Mouse (Mus musculus) T-helper 17 cell (primary cell): Measurements from ENCODE around the gene Spata21.

Source experiments
- in situ Hi-C, 2 experiments: fragments of 300-600 bp; cut with MboI, MseI; formaldehyde crosslinking; loops; 1 replicate in 1 of 2; 2 replicates in 1 of 2; pipeline ENCODE4 v1.15.1; 2025; ENCODE audit warnings: high pct_unique_total_duplicates in 2 of 2

The Spata21 gene

DNA sequence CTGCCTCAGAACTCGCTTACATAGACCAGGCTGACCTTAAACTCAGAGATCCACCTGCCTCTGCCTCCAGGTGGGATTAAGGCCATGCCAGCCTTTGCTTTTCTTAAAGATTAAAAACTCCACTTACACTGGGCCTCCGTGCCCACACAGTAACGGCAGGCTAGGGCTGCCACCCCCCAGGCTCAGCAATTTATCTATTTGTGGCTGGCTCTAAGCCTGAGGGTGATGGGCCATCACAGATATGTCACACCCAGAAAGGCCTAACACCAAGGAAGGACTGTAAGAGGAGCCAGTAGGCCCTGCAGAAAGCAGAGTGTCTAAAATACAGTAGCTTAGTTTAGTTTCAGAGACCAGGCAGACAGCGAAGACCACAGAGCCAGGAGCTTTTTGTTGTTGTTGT lies 14.0 kb upstream of the Spata21 start:
- in situ Hi-C loops, result no loop called here

DNA sequence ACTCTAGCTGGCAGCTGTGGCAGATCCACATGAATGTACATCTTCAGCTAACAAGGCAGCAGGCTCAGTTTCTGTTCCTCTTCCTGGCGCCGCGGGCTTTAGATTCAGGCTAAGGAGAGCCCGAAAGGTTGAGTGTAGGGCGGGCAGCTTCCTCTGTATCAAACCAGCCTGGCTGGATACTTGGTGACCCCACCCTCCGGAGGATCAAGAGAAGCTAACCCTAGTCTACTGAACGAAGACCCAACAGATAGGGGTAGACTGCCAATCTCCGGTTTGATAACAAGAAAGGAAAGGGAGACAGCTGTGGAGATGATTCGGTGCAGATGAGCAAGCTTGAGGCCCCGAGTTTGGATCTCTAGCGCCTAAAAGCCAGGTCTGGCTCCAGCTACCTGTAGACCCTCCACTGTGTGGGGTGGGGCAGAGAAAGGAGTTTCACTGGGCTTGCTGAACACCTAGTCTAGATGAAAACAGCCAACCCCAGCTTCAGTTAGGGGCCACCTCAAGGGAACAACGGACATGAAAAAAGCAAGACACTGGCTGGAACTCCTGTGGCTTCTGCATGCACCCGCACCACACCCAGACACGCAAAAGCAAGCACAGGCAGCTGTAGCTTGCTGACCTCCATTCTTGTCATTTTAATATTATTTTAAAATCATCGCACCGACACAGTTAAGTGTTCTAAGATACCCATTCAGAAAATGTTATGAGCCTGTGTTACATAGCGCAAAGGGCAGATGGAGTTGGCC lies 11.2 kb upstream of the Spata21 start:
- in situ Hi-C loops, result no loop called here

DNA sequence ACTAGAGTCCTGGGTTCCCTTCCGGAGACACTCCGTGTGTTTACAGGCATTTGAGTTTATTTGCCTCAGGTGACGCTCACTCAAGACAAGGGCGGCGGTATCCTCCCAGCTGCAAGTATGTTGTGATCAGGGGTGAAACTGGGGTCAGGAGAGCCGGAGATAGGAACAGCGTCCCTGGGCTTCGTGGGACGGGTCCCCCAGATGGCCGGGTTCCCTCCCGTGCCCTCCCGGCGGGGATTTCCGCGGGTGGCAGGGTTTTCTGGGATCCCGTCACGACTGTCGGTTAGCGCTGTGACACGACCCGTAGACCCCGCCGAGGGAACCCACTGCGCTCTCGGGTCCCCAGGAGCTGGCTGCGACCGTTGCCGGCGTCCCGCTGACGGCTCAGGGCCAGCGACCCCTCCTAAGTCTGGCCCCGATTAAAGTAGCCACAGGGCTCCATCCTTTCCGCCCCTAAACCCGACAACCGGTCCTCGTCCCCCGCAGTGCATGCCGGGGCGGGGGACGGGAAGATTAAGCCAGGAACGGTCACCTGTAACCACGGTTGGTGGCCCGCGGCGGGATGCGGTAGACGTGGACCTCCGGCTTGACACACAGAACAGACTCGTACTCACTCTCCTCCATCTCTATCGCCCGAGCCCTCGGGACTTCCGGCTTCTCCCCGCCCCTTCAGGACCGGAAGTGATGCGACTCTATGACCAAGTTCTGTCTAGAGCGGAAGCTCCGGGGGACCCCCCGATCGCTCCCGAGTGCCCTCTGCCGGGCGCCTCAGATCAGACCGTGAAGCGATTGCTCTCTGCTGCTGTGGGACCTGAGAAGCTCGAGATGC lies 10.2 kb upstream of the Spata21 start, which contains the start of gene Necap2:
Gene Necap2, minus strand, starts transcription at position 677 of the 829 bp plus-strand sequence.
- in situ Hi-C loops, result no loop called here

DNA sequence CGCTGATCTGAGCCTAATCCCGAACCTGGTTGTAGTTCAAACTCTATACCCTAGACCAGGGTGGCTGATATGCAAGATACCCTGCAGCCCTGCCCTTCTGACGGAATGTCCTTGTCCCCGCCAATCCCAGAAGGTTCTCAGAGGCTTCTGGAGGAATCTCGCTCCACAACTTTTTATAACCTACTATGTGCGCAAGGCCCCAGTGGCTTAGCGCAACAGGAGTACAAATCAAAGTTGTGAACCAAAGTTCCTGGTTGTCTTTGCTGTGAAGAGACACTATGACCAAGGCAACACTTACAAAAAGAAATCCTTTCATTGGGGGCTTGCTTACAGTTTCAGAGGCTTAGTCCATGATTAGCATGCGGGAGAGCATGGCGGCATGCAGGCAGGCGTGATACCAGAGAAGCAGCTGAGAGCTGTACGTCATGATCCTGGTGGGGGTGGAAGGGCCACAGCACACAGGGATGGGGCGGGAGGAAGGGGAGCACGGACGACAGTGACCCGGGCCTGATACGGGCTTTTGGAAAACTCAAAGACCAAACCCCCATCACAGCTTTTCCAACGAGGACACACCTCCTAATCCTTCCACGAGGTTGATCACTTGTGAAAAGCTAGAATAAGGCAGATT lies 9.5 kb upstream of the Spata21 start:
- in situ Hi-C loops, result no loop called here

DNA sequence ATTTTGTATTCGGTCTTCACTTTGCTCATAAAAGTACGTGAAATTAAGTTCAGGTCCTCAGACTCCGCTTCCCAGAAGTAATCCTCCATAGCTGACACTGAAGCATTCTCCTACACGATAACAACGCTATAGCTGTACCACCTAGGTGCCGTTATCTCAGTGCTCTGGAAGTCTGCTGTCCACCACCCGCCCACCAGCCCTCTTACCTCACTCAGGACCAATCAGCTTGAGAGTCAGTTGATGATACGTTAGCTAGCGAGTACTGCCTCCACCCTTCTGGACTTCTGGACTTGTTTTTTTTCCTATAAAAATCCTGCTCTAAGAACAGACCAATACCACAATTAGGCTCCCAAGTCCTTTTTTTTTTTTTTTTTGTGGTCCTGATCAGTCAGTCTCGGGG lies 1.3 kb upstream of the Spata21 start:
- in situ Hi-C loops, result no loop called here

DNA sequence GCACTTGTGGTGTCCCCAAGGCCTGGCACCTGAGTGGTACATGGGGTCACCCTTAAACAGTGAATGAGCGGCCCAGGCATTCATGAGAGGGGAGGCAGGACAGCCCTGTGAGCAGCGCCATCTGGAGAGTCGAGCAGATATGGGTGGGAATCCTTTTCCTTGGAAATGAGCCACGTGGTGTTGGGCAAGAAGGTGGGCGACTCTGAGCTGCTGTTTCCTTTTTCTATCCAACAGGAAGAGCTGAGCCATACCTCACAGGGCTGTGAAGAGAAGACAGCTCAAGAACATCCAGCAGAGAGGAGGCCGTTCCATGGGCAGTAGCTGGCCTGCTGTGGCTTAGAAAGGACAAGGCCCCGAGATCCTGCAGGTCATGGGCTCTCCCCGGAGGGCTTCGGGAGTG lies 581 bp downstream of the Spata21 start:
- in situ Hi-C loops, result no loop called here

DNA sequence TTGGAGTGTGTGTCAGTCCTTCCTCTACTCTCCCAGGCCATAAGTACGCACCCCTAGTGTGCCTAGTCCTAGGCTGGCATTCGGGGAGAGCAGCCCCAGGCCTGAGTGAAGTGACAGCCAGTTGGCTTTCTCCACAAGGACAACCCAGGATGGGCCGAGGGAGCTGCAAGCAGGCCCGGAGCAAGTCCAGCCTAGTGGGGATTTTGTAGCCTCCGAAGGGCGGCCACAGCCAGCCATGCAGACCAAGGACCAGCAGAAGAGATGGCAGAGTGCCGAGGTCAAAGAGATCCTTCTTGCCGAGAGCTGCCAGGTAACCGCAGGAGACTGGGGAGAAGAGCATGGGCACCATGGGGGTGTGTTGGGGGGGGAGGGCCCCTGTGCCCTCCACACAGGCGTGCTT lies 6.9 kb downstream of the Spata21 start:
- in situ Hi-C loops, result no loop called here

DNA sequence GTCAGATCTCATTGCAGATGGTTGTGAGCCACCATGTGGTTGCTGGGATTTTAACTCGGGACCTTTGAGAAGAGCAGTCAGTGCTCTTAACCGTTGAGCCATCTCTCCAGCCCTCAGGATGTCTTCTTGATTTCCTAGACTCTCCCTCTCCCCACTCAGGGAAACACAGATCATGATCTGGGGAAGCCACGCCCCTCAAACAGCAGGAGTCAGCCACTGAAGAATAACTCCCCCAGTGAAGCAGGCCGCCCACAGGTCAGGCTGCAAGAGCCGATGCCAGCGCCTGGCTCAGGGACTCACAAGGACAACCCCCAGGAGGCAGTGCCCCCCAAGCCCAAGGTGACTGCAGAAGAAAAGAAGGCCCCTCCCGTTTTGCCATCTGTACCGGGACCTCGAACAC lies 8.6 kb downstream of the Spata21 start:
- in situ Hi-C loops, result no loop called here

DNA sequence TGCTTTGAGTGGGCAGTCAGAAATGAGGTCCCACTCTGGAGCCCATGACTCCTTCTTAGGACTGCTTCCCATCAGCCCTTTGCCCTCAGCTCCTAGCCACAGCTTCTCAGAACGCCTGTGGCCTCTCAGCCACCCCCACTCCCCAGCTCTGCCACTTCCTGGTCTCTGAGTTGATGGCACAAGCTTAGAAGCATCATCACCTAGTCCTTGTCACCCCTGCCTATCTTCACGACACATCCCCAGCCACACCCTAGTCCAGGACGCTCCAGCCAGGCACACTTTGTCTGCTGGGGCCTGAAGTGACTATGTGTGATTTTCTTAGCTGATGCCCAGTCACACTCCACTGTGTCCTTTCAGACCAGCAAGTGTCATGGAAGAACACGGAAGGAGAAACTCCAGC lies 10.8 kb downstream of the Spata21 start:
- in situ Hi-C loops, result no loop called here

DNA sequence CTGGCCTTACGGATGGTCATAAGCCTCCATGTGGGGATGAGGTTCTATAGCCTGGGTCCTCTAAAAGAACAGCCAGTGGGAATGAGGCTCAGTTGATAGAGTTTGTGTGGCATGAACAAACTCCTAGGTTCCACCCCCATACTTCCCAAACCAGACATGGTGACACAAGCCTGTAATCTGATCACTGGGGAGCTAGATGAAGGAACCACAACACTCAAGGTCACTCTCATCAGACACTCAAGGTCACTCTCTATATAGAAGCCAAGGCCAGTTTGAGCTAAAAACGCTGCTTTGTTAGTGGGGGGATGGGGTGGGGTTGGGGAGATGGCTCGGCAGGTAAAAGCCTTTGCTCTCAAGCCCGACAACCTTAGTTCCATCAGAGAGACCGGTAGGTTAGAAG lies 11.8 kb downstream of the Spata21 start:
- in situ Hi-C loops, result no loop called here

DNA sequence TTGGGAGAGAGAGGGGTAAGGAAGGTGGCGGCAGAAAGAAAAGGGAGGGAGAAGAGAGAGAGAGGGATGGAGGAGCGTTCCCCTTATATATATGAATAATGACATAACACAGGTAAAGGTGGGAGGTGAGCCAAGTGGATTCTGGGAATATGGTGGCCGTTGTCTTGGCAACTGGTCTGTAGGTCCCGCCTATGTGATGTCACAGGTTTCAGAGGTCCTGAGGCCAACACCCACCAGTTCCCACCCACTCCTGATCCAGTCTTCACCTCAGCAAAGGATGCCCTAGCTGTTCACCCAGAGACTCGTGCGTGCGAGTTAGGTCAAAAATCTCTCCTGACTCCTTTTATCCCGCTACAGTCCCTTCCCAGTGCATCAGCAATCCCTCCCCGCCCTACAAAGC lies 13.2 kb downstream of the Spata21 start:
- in situ Hi-C loops, result no loop called here

DNA sequence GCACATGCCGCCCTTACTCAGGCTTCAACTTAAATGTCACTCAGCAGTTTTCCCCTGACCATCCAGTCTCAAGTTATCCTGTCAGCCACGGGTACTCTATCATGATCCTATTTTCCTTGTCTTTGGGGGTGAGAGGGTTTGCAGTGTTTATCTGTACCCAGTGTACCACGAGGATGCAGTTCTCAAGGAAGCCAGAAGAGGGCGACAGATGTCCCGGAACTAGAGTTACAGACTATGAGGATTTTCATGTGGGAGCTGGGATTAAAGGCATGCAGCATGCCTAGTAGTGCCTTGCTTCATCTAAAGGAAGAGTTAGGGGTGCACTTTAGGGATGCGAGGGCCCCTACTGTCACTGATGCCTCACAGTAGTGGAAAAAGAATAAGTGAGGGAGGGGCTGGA lies 13.7 kb downstream of the Spata21 start:
- in situ Hi-C loops, result no loop called here

DNA sequence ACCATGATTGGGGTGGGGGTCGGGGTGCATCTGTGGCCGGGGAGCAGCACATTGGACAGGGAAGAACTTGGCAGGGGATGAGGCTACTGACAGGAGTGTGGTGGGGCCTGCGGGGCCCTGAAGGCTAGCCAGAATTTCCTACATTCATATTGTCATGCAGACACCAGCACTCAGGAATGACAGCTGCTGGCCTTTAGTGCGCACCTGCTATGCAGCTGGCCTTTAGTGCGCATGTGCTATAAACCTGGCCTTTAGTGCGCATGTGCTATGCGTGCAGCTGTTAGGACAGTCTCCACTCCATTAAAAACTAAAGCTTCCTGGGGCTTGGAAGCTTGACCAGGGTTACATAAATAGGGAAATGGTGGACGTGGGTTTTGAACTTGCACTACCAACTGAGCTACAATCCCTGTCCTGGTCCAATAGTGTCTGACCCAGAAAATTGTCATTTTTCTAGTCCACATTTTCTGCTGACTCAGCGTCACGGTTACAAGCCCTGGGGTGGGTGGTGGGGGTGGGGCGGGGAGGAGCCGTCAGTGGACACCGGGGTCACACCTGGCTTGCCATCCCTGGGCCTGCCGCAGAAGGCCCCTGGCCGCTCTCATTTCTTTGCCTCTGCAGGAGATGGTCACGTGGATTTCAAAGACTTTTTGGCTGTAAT lies 18.5 kb downstream of the Spata21 start:
- in situ Hi-C loops, result no loop called here

DNA sequence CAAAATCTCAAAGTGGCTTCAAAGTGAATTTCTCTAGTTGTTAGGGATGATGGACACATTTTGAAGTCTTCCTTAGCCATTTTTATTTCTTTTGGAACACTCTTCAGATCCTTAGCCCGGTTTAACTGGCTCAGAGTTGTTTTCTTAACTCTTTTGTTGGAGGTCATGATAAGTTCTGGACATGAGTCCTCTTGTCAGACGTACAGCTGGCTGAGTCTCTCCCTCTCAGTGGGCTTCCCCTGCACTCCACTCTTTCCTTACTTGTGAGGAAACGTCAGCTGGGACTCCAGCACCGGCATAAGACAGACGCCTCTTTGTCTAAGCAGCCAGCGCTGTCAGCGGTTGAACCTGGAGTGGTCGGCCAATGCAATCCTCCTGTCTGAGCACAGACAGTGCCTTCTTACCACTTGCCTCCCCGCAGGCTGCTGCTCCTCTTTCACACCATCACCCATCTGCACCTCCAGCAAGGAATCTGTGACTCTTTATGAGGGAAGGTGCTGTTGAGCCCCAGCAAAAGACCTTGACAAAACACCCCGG lies 20.1 kb downstream of the Spata21 start:
- in situ Hi-C loops, result no loop called here

DNA sequence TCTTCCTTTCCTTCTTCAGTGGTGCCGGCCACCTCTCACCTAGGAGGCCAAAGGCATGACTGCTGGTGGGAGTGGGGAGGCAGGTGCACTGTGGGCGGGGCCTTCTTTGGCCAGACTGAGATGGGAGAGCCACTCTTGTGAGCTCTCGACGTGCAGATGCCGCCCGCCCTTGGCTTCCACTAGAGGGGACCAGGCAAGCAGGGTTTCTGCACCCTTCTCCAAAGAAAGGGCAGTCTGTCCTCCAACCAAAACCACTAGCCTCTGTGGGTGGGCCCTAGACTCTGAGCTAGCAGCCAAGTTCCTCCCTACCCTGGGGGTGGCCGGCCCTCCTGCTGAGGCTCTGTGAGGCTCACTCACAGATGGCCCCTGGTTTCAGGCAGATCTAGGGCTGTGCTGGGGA lies 25.7 kb downstream of the Spata21 start:
- in situ Hi-C loops, result loop anchor here in 1 of 2 experiments (10.0 kb wide), 1 partner anchor 539 kb away; no protein-coding TSS in a partner anchor

DNA sequence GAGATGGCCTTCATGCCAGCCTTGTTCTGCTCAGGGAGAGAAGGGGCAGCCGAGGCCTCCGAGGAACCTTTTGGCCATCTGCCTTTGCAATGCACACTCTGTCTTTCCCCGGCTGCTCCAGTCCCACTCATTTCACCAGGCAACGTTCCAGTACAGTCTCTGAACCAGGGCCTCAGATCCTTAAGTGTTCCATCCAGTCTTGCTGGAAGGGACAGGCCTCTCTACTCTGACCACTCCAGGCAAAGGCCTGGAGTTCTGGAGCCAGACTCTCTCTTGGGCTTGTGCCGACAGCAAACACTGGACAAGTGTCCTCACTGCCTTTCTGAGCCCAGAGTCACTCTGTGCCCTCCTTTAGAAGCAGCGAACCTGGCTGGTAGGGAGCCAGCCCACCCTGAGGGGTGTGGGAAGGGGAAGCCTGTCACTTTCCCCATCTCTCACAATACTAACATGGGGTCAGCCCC lies 26.4 kb downstream of the Spata21 start:
- in situ Hi-C loops, result loop anchor here in 1 of 2 experiments (10.0 kb wide), 1 partner anchor 540 kb away; no protein-coding TSS in a partner anchor

DNA sequence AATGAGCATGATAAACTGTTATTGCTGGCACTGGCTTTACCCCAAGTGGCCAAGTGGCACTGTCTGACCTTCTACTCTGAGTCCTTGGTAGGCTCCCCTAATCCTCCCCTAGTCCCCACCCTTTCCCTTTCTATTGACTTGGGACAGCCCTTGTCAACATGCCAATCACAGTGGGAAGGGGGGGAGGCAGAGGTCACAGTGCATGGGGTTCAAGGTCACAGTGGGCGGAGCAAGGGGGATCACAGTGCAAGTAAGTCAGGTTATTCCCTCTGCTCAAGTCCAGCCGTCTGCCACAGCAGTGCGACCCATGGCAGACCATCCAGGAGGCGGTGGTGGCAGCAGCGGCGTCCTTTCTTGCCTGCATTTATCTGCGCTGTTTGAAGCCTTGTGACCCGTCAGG lies 27.3 kb downstream of the Spata21 start:
- in situ Hi-C loops, result loop anchor here in 1 of 2 experiments (10.0 kb wide), 1 partner anchor 541 kb away; no protein-coding TSS in a partner anchor

DNA sequence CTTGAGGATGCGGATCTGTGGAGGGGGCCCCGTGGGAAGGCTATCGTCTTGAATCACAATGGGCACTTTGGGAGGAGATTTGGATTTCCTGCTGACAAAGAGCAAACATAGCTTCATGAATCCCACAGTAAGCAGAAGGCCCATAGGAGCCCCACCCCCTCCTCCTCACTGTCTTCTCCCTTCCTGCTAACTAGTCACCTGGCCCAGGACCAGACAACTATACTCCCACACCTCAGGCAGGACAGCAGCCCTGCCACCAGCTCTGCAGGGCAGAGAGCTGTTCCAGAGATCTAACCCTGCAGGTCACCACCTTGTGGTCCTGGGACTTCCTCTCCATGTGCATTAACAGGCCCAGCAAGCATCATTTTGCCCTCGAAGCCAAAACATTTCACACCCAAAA lies 30.6 kb downstream of the Spata21 start:
- in situ Hi-C loops, result loop anchor here in 1 of 2 experiments (10.0 kb wide), 1 partner anchor 544 kb away; no protein-coding TSS in a partner anchor

DNA sequence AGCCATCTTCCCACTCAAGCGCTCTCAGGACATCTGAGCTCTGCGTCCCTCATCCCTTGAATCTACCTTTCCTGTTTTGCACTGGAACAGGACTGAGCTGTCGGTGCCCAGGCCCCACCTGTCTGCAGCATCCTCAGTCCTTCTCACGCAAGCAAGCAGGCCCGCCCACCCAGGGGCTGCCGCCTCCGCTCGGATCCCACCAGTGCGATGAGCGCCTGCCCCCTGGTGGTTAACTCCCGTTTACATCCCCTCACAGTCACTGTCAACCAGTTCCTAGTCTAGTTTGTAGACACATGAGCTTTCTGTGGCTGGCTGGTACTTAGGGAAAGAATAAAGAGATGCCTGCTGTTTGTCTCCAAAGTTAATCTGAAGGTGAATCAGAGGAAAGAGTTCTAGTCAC lies 32.6 kb downstream of the Spata21 start:
- in situ Hi-C loops, result no loop called here

DNA sequence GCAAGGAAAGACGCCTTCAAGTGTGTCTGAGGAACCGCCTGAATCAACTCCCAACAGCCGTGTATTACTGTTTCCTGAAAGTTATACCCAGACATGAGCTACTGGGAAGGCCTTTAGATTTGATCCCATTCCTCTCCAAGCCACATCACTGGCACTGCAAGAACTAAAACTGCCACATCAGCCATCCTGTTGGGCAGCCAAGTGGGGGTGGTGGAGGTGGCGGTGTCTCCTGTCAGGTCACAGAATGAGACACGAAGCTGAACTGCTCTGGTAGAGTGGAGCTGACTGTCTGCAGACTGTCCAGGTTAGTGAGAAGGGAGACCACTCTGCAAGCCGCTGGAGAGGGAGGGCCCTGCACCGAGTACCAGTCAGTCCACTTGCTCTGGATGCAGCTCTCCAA lies 34.5 kb downstream of the Spata21 start:
- in situ Hi-C loops, result no loop called here

DNA sequence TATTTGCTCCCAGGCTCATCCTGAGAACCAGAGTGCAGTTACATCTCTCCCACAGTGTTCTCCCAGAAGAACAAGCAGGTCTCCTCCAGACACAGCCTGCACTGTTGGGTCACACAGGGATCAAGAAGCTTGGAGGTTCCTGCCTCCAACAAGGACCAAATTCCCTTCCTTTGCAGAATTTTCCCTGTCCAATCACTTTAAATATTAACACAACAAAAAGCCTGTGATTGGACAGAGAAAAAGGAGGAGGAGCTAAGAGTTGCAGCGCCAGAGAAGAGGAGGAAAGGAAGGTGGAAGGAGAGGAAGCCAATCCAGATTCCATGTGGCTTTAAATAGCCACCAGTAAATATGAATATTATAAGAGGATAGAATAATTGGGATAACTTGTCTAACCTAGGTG lies 34.9 kb downstream of the Spata21 start:
- in situ Hi-C loops, result no loop called here
